Mouse (Mus musculus): ENCODE data around the gene Tmem54.

DNA sequence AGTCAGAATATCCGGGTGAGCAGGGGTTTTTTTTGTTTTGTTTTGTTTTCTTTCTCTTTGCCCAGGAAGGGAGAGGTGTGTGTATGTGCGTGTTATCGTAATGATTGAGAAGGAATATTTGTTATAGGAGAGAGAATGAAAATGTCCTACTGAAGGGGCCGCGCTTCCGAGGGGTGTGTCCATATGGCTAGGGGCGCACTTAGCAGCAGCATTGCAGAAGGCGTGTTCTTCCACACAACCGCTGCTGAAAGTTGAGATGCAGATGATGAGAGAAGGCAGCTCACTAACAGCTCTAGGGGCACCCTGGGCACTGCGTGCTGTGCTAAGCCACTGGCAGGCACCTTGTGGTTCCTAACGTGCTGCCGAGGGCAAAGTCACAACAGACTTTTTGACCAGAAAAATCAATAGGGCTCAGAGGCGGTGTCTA, 46.2 kb upstream of the Tmem54 start:
- TF ChIP-seq CTCF (IDR thresholded peaks at IDR 0.05; ENCODE audit: extremely low read depth, insufficient read length, insufficient replicate concordance, low read depth, low read length): no peak
- TF ChIP-seq POLR2A (IDR thresholded peaks at IDR 0.05; ENCODE audit: low read depth, low read length): no peak

Measured in small intestine, adult 2 months (tissue).